Mouse (Mus musculus): ENCODE measurements around the gene 2610528J11Rik. TPM values are rescaled to one million over a fixed set of nuclear protein-coding genes. Genes with fewer than 3 reads are reported as not detected.
A peak's percentile ranks its signal among the peaks of the same experiment; 100 is the strongest.

2610528J11Rik gene
- polyA plus RNA-seq, 1 experiment, result 0.05 TPM

DNA sequence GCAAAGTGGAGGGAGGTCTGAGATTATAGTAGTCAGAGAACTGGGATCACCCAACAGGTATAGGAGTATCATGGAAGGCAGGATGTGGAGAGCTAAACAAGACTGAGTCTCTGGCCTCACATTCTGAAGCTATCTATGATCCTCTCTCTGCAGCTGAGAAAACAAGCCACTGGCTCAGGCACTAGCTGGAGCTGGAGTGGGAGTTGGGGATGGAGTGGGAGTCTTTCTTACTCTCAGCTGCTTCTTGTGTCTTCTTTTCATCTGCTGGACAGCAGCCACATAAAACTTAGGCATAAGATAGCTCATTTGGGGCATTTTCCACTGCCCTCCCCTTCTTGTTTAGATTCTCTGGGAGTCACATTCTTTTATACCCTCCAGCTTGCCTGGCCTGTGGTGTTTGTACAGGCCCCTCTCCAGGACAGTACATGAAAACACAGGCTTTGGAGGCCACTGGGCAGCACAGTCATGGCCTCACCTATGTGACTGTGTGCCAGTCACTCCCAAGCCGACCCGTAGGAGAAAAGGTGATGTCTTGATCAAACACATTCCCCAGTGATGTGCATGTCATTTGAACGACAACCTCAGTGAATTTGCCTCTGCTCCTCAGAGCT lies 26.3 kb downstream of the 2610528J11Rik start:
- H3K9me3 ChIP-seq (ENCODE audit: control insufficient read depth, low read length), result no peaks in the 10 kb centered on the region
- no peaks in the 10 kb centered on the region for H3K27me3 ChIP-seq (ENCODE audit: control insufficient read depth)
- H3K4me3 ChIP-seq (replicated peaks), result no peak overlapping the region
- H3K4me1 ChIP-seq (ENCODE audit: control insufficient read depth), result no peaks in the 10 kb centered on the region
- TF ChIP-seq TAL1 (IDR thresholded peaks at IDR 0.05; ENCODE audit: low read length) (no peak), GATA1 (IDR thresholded peaks at IDR 0.05; ENCODE audit: low read length) (no peak)
- no peaks in the 10 kb centered on the region for H3K36me3 ChIP-seq (ENCODE audit: control insufficient read depth)

DNA sequence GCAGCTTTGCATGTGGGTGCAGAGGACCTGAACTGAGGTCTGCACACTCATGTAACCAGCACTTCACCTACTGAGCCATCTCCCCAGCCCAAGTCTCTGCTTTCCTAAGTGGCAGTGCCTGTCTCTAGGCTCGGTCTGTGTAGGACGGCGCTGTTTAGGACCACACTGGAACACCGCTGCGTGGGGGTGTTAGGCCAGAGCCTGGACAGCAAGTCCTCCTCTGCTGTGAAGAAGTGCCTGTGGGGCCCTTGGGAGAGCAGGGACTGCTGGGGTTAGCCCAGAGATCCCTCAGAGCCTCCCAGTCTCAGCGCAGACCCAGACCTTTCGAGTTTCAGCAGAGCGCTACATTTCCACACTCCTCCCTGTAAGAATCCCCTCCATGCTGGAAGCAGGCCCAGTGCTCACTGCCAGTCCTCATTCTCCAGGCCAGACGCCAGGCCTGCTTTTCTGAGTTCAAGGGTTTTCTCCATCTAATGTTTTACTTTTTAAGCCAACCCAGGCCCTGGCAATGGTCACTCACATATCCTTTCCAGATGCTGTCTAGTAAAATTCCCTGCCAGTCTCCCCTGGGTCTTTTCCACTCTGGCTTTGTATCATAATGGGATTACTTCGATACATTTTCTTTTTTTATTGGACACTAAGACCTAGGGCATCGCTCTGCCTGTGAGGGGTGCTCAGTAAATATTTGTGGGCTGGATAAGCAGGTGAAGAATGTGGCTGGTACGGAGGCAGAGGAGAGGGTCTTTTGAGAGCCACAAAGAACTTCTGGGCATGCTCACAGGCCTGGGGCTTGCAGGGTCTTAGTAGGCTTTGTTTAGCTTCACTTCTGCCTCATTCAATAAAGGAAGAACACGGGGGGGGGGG lies 37.5 kb downstream of the 2610528J11Rik start:
- H3K9me3 ChIP-seq (ENCODE audit: control insufficient read depth, low read length), result peaks cover 12% of the 10 kb centered on the region
- peaks cover 3% of the 10 kb centered on the region; the same call in 1 of the 2 replicates for H3K36me3 ChIP-seq (ENCODE audit: control insufficient read depth)
- H3K4me3 ChIP-seq (replicated peaks), result no peak overlapping the region
- TF ChIP-seq TAL1 (IDR thresholded peaks at IDR 0.05; ENCODE audit: low read length) (no peak), GATA1 (IDR thresholded peaks at IDR 0.05; ENCODE audit: low read length) (no peak)
- H3K4me1 ChIP-seq (ENCODE audit: control insufficient read depth), result peaks cover 35% of the 10 kb centered on the region
- H3K27me3 ChIP-seq (ENCODE audit: control insufficient read depth), result peaks cover 7% of the 10 kb centered on the region

DNA sequence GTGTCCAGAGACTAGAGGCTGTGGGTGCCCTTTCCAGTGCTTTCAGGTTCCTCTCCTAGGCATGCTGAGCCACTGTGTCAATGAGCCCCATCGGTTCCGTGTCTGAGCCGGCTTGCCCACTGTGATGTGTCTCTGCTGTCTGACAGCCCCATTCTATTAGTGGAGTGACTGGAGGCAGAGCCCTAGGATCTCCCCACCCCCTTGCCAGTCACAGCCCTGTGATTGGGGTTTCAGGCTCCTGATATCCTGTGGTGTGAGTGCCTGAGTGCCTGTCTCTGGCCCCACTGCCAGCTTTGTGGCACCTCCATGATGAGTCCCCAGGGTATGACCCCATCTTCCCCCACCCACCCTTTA lies 38.1 kb downstream of the 2610528J11Rik start:
- peaks cover 18% of the 10 kb centered on the region for H3K9me3 ChIP-seq (ENCODE audit: control insufficient read depth, low read length)
- H3K27me3 ChIP-seq (ENCODE audit: control insufficient read depth), result peaks cover 13% of the 10 kb centered on the region
- peaks cover 6% of the 10 kb centered on the region; the same call in 1 of the 2 replicates for H3K36me3 ChIP-seq (ENCODE audit: control insufficient read depth)
- TF ChIP-seq GATA1 (IDR thresholded peaks at IDR 0.05; ENCODE audit: low read length), result no peak
- TF ChIP-seq TAL1 (IDR thresholded peaks at IDR 0.05; ENCODE audit: low read length), result no peak
- no peak overlapping the region for H3K4me3 ChIP-seq (replicated peaks)
- H3K4me1 ChIP-seq (ENCODE audit: control insufficient read depth), result peaks cover 41% of the 10 kb centered on the region

DNA sequence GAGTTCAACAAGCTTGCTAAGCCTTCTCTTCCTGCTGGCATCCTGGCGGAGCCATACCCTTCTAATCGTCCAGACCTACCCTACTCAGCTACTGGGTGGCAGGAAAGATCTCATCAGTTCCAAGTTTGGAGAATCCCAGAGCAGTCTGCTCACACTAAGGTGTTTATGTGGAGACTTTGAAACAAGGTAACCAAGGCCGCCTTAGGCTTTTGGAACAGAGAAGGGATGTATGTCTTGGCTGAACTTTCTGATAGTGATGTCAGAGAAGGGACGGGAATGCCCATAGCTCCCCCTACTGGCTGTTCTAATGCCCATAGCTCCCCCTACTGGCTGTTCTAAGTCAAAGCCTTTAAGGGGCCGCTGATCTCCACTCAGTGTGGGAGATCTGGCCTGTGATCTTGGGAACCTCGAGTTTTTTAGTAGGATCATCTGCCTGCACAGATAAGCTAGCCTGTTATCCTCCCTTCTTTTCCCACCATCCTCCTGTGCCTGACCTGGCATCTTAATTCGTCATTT lies 39.4 kb downstream of the 2610528J11Rik start:
- peaks cover 6% of the 10 kb centered on the region; the same call in 1 of the 2 replicates for H3K36me3 ChIP-seq (ENCODE audit: control insufficient read depth)
- H3K4me1 ChIP-seq (ENCODE audit: control insufficient read depth), result peaks cover 54% of the 10 kb centered on the region
- peaks cover 26% of the 10 kb centered on the region for H3K9me3 ChIP-seq (ENCODE audit: control insufficient read depth, low read length)
- no peak overlapping the region for H3K4me3 ChIP-seq (replicated peaks)
- TF ChIP-seq GATA1 (IDR thresholded peaks at IDR 0.05; ENCODE audit: low read length) (no peak), TAL1 (IDR thresholded peaks at IDR 0.05; ENCODE audit: low read length) (no peak)
- peaks cover 22% of the 10 kb centered on the region for H3K27me3 ChIP-seq (ENCODE audit: control insufficient read depth)

DNA sequence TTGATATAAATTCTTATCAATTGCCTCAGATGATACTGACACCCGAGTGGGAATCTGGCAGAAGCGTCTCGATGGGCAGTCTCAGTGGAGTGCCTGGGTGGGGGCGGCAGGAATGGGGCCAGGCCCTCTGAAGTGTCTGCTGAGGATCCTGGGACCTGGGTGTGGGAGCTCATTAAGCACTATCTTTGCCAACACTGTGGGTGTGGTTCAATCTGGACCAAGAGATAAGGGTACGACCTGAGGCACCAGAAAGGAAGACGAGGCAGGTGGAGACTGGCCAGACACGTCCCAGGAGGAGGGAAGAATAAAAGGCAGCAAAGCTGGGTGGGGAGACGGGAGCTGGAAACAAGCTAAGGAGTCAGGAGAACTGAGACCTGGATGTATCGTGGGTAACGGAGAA lies 41.9 kb downstream of the 2610528J11Rik start:
- Histone ChIP-seq H3K4me3 (replicated peaks) (peak overlapping the region; percentile 65), H3K9me3 (ENCODE audit: control insufficient read depth, low read length) (peaks cover 26% of the 10 kb centered on the region), H3K27me3 (ENCODE audit: control insufficient read depth) (peaks cover 45% of the 10 kb centered on the region), H3K4me1 (ENCODE audit: control insufficient read depth) (peaks cover 58% of the 10 kb centered on the region), H3K36me3 (ENCODE audit: control insufficient read depth) (peaks cover 6% of the 10 kb centered on the region; the same call in 1 of the 2 replicates)
- TF ChIP-seq TAL1 (IDR thresholded peaks at IDR 0.05; ENCODE audit: low read length), result peak; percentile 86
- TF ChIP-seq GATA1 (IDR thresholded peaks at IDR 0.05; ENCODE audit: low read length), result peak; percentile 79

DNA sequence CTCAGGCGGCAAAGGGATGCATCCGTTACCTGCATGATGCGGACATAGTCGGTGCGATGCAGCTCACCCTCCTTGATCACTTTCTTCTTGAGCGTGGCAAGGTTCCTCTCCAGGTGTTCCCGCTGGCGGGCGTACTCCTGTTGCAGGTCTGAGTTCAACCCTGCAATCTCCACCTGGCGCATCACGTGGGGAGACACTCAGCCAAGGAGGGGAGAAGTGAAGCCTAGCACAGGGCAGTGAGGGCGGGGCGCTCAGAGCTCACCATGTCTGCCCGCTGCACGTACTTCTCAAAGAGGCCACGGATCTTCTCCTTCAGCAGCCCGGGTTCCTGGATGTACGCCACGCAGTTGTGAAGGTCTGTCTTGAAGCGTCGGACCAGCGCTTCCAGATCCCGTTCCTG lies 42.5 kb downstream of the 2610528J11Rik start:
- H3K9me3 ChIP-seq (ENCODE audit: control insufficient read depth, low read length), result peaks cover 26% of the 10 kb centered on the region
- H3K27me3 ChIP-seq (ENCODE audit: control insufficient read depth), result peaks cover 50% of the 10 kb centered on the region
- peaks cover 58% of the 10 kb centered on the region for H3K4me1 ChIP-seq (ENCODE audit: control insufficient read depth)
- TF ChIP-seq GATA1 (IDR thresholded peaks at IDR 0.05; ENCODE audit: low read length) (no peak), TAL1 (IDR thresholded peaks at IDR 0.05; ENCODE audit: low read length) (no peak)
- peaks cover 6% of the 10 kb centered on the region; the same call in 1 of the 2 replicates for H3K36me3 ChIP-seq (ENCODE audit: control insufficient read depth)
- peak overlapping the region; percentile 65 for H3K4me3 ChIP-seq (replicated peaks)

DNA sequence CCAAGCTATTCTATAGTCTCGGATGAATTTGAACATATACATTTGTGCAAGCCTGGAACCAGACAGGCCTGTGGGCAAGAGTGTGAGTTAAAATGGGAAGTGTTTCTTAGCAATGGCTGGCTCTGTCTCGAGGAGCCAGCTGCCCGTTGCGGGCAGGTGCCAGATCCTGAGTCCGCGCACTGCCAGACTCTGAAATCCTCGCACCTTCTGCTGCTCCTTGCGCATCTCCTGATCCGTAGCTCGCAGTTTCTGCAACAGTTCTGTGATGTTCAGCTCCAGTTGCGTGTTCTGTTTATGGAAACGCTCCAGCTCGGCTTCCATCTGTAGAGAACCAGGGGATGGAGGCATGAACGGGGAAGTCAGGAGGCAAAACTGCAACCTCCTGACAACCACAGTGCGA lies 44.6 kb downstream of the 2610528J11Rik start:
- Histone ChIP-seq H3K4me3 (replicated peaks) (no peak overlapping the region), H3K9me3 (ENCODE audit: control insufficient read depth, low read length) (peaks cover 26% of the 10 kb centered on the region), H3K4me1 (ENCODE audit: control insufficient read depth) (peaks cover 55% of the 10 kb centered on the region), H3K27me3 (ENCODE audit: control insufficient read depth) (peaks cover 58% of the 10 kb centered on the region), H3K36me3 (ENCODE audit: control insufficient read depth) (peaks cover 6% of the 10 kb centered on the region; the same call in 1 of the 2 replicates)
- TF ChIP-seq TAL1 (IDR thresholded peaks at IDR 0.05; ENCODE audit: low read length) (no peak), GATA1 (IDR thresholded peaks at IDR 0.05; ENCODE audit: low read length) (no peak)

DNA sequence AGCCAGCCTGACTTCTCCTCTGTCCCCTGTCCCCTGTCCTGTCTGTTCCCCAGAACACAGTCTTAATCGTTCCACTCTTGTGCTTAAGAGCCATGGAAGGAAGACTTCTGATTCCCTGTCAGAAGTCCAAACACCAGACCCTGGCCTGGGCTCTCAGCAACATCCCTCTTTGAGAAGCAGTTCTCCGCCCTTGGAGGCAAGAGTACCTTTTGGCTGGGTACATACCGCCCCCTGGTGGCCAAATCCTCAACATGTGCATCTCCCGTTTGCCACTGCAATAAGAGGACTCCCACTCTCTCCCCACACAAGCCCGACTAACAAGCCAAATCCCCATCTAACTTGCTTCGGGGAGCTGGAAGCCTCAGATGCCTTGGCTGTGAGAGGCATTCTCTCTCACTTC lies 49.3 kb downstream of the 2610528J11Rik start:
- peaks cover 9% of the 10 kb centered on the region; the same call in 1 of the 2 replicates for H3K4me1 ChIP-seq (ENCODE audit: control insufficient read depth)
- H3K9me3 ChIP-seq (ENCODE audit: control insufficient read depth, low read length), result 0 out of 2 replicates have a peak, but pooled peaks cover 2% of the 10 kb centered on the region
- H3K36me3 ChIP-seq (ENCODE audit: control insufficient read depth), result no peaks in the 10 kb centered on the region
- no peak overlapping the region for H3K4me3 ChIP-seq (replicated peaks)
- TF ChIP-seq TAL1 (IDR thresholded peaks at IDR 0.05; ENCODE audit: low read length) (no peak), GATA1 (IDR thresholded peaks at IDR 0.05; ENCODE audit: low read length) (no peak)
- peaks cover 50% of the 10 kb centered on the region for H3K27me3 ChIP-seq (ENCODE audit: control insufficient read depth)

DNA sequence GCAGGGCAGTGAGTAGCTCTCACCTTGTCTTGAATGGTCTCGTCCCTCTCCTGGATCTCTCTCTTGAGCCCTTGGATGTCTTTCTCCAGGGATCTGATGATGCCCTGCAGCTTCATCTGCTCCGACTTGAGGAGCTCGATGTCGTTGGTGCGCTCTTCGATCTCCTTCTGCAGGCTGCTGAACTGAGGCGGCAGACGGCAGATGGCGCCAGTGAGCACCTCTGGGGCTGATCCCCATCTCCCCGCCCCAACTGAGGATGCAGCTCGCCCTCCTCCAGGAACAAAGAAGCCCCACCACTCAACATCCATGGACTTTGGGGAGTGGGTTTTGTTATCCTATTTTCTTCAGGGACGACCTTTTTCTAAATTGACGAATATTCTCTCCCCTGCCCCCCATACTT lies 52.5 kb downstream of the 2610528J11Rik start:
- no peak for TF ChIP-seq GATA1 (IDR thresholded peaks at IDR 0.05; ENCODE audit: low read length)
- no peak for TF ChIP-seq TAL1 (IDR thresholded peaks at IDR 0.05; ENCODE audit: low read length)
- 0 out of 2 replicates have a peak, but pooled peaks cover 2% of the 10 kb centered on the region for H3K9me3 ChIP-seq (ENCODE audit: control insufficient read depth, low read length)
- H3K36me3 ChIP-seq (ENCODE audit: control insufficient read depth), result no peaks in the 10 kb centered on the region
- peaks cover 22% of the 10 kb centered on the region for H3K27me3 ChIP-seq (ENCODE audit: control insufficient read depth)
- peaks cover 5% of the 10 kb centered on the region; the same call in 1 of the 2 replicates for H3K4me1 ChIP-seq (ENCODE audit: control insufficient read depth)
- no peak overlapping the region for H3K4me3 ChIP-seq (replicated peaks)

Other genes starting within 250 kb of the 2610528J11Rik start
- 0.01 and 0.02 TPM in 2 replicates for gene Ptprf, start 235.6 kb upstream of the 2610528J11Rik start, polyA plus RNA-seq (2012)
- gene Szt2, start 117.7 kb upstream of the 2610528J11Rik start, polyA plus RNA-seq (2012), result 8.5 and 9.3 TPM in 2 replicates
- gene Med8, start 117.7 kb upstream of the 2610528J11Rik start, polyA plus RNA-seq (2012), result 6.4 and 8.6 TPM in 2 replicates
- gene Elovl1, start 98.9 kb upstream of the 2610528J11Rik start, polyA plus RNA-seq (2012), result 8.2 and 9.2 TPM in 2 replicates
- 24.8 and 31.7 TPM in 2 replicates for gene Cdc20, start 89.6 kb upstream of the 2610528J11Rik start, polyA plus RNA-seq (2012)
- 0.11 and 0.13 TPM in 2 replicates for gene Mpl, start 69.5 kb upstream of the 2610528J11Rik start, polyA plus RNA-seq (2012)
- 0.08 and 0.10 TPM in 2 replicates for gene Tie1, start 36.9 kb upstream of the 2610528J11Rik start, polyA plus RNA-seq (2012)
- not detected in 2 replicates for gene Tmem125, start 17.0 kb downstream of the 2610528J11Rik start, polyA plus RNA-seq (2012)
- 0.17 and 0.32 TPM in 2 replicates for gene Cfap57, start 93.8 kb downstream of the 2610528J11Rik start, polyA plus RNA-seq (2012)
- gene Ebna1bp2, start 93.8 kb downstream of the 2610528J11Rik start, polyA plus RNA-seq (2012), result 0.83 and 1.8 TPM in 2 replicates
- not detected in 2 replicates for gene Olfr62, start 132.0 kb downstream of the 2610528J11Rik start, polyA plus RNA-seq (2012)
- not detected in 2 replicates for gene Olfr1342, start 165.8 kb downstream of the 2610528J11Rik start, polyA plus RNA-seq (2012)
- not detected in 2 replicates for gene Olfr1341, start 176.5 kb downstream of the 2610528J11Rik start, polyA plus RNA-seq (2012)
- gene Olfr1340, start 193.1 kb downstream of the 2610528J11Rik start, polyA plus RNA-seq (2012), result not detected in 2 replicates
- gene Olfr1339, start 205.2 kb downstream of the 2610528J11Rik start, polyA plus RNA-seq (2012), result not detected in 2 replicates
- gene Olfr1338, start 231.7 kb downstream of the 2610528J11Rik start, polyA plus RNA-seq (2012), result not detected in 2 replicates